Mouse (Mus musculus): ENCODE results near the gene Ces1f.

Ces1f gene

DNA sequence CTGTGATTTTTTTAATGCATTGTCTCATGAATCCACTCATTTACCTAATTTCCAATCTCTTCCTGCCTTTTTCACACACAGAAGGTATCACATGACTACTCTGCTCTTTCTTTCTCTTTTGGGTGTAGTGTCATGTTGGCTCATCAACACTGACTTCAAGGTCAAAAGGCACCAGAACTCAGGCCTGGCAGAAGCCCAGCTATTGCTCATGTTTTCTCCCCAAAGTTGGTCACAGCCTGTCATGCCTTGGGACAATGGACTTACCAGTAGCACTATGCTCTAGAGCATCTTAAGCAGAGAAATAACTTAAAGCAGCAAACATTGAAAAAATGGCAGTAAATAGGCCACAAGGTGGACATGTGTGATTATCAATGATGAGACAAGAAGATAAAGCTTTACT, 68.5 kb downstream of the Ces1f start:
- in situ Hi-C loops (cut with MboI, MseI), result no loop called here

Measured in regulatory T cell (primary cell).